Mouse (Mus musculus) embryonic facial prominence, embryonic 11.5 days (tissue): ENCODE measurements around the gene Cdh13. TPM values are rescaled to one million over a fixed set of nuclear protein-coding genes. Genes with fewer than 3 reads are reported as not detected.

ENCODE experiments used
- ATAC-seq: fragments of 200-750 bp; cut with Nextera tagmentation; replicated peaks from 2 replicates; pipeline ENCODE4 v1.8.0; 2017; ENCODE audit warnings: low read depth; ENCODE audit not compliant: insufficient number of reproducible peaks, low FRiP score, low TSS enrichment
- DNase-seq: peaks from one replicate; pipeline ENCODE4 v3.0.0-alpha.2; 2015; ENCODE audit warnings: low spot score
- H3K27ac ChIP-seq: fragments of 300-500 bp; sonication (generic); replicated peaks from 2 replicates; pipeline ENCODE4 v1.5.1; 2014; ENCODE audit warnings: mild to moderate bottlenecking, low read depth, low read length, control low read depth
- H3K27me3 ChIP-seq: fragments of 300-500 bp; sonication (generic); 2 replicates; pipeline ENCODE4 v1.6.1; 2014; ENCODE audit warnings: mild to moderate bottlenecking, low read length, moderate library complexity, mixed read lengths; ENCODE audit not compliant: control insufficient read depth, insufficient read depth
- H3K36me3 ChIP-seq: fragments of 300-500 bp; sonication (generic); replicated peaks from 2 replicates; pipeline ENCODE4 v1.6.1; 2014; ENCODE audit warnings: low read depth, mild to moderate bottlenecking, low read length, moderate library complexity, mixed read lengths; ENCODE audit not compliant: control insufficient read depth, insufficient read depth
- H3K4me1 ChIP-seq: fragments of 300-500 bp; sonication (generic); 2 replicates; pipeline ENCODE4 v1.6.1; 2014; ENCODE audit warnings: low read length, mixed read lengths; ENCODE audit not compliant: control insufficient read depth, insufficient read depth
- H3K4me2 ChIP-seq: fragments of 300-500 bp; sonication (generic); 2 replicates; pipeline ENCODE4 v1.6.1; 2014; ENCODE audit warnings: low read depth, mild to moderate bottlenecking, control low read depth, low read length, moderate library complexity
- H3K4me3 ChIP-seq: fragments of 300-500 bp; sonication (generic); 2 replicates; pipeline ENCODE4 v1.5.1; 2014; ENCODE audit warnings: low read depth, low read length, control low read depth
- H3K9ac ChIP-seq: fragments of 300-500 bp; sonication (generic); replicated peaks from 2 replicates; pipeline ENCODE4 v1.6.1; 2014; ENCODE audit warnings: mild to moderate bottlenecking, control low read depth, low read length
- H3K9me3 ChIP-seq: fragments of 300-500 bp; sonication (generic); replicated peaks from 2 replicates; pipeline ENCODE4 v1.6.1; 2016; ENCODE audit warnings: mild to moderate bottlenecking, low read length, inconsistent platforms, mixed read lengths; ENCODE audit not compliant: control insufficient read depth
- WGBS: fragments of 180-500 bp; shearing (Covaris S2); extraction: QIAGEN DNeasy Blood & Tissue Kit; methylation state at CpG from one replicate; pipeline ENCODE4 v1.1.7; 2014; 5-methylcytosine and 5-hydroxymethylcytosine counted together
- polyA plus RNA-seq: library from polyadenylated mRNA; unstranded; fragments of >200 nt; fragmentation: Nextera tagmentation; extraction: Ambion mirVana; gene quantifications from 2 replicates; pipeline ENCODE4 v1.2.1, GENCODE M21; 2014

The Cdh13 gene
- polyA plus RNA-seq, 1 experiment from 2014 or later, result 7.1 TPM

GRCm38 (mm10) chr8:118803168-118803567 lies 519.6 kb downstream of the Cdh13 start:
- H3K9ac ChIP-seq, result no peak overlapping the region
- H3K27me3 ChIP-seq, result no peaks in the 10 kb centered on the region
- no peaks in the 10 kb centered on the region for H3K4me1 ChIP-seq
- H3K4me2 ChIP-seq, result no peak overlapping the region
- no peaks in the 10 kb centered on the region for H3K36me3 ChIP-seq
- H3K4me3 ChIP-seq, result no peak overlapping the region
- ATAC-seq (no peak; the same call in 1 of the 2 replicates), DNase-seq (no peak)
- WGBS, result 72% methylated on average over 4 of the region's 4 CpGs
- H3K9me3 ChIP-seq, result no peaks in the 10 kb centered on the region; the same call in 1 of the 2 replicates
- no peak overlapping the region for H3K27ac ChIP-seq

- Histone ChIP-seq H3K4me3 (no peak overlapping the region), H3K9me3 (no peaks in the 10 kb centered on the region), H3K27ac (no peak overlapping the region), H3K36me3 (no peaks in the 10 kb centered on the region), H3K4me1 (no peaks in the 10 kb centered on the region), H3K9ac (no peak overlapping the region), H3K4me2 (no peak overlapping the region), H3K27me3 (no peaks in the 10 kb centered on the region)
- DNase-seq (no peak), ATAC-seq (no peak)
- WGBS, result 71% methylated on average over 6 of the region's 6 CpGs
Measured at GRCm38 (mm10) chr8:118809660-118810059, 526.1 kb downstream of the Cdh13 start.

GRCm38 (mm10) chr8:118815055-118815454 lies 531.5 kb downstream of the Cdh13 start:
- no peaks in the 10 kb centered on the region for H3K4me1 ChIP-seq
- ATAC-seq, result no peak
- no peak overlapping the region for H3K27ac ChIP-seq
- 58% methylated on average over 10 of the region's 10 CpGs for WGBS
- H3K9ac ChIP-seq, result no peak overlapping the region
- no peaks in the 10 kb centered on the region for H3K36me3 ChIP-seq
- no peak overlapping the region for H3K4me3 ChIP-seq
- H3K9me3 ChIP-seq, result no peaks in the 10 kb centered on the region
- H3K27me3 ChIP-seq, result no peaks in the 10 kb centered on the region
- no peak for DNase-seq
- H3K4me2 ChIP-seq, result no peak overlapping the region

- H3K4me3 ChIP-seq, result no peak overlapping the region
- ATAC-seq (no peak), DNase-seq (no peak)
- H3K27ac ChIP-seq, result no peak overlapping the region
- H3K36me3 ChIP-seq, result no peaks in the 10 kb centered on the region
- H3K4me1 ChIP-seq, result no peaks in the 10 kb centered on the region
- H3K9ac ChIP-seq, result no peak overlapping the region
- H3K9me3 ChIP-seq, result no peaks in the 10 kb centered on the region
- 89% methylated on average over 4 of the region's 4 CpGs for WGBS
- H3K27me3 ChIP-seq, result no peaks in the 10 kb centered on the region
- no peak overlapping the region for H3K4me2 ChIP-seq
Measured at GRCm38 (mm10) chr8:118826761-118827160, 543.2 kb downstream of the Cdh13 start.

- H3K36me3 ChIP-seq, result no peaks in the 10 kb centered on the region
- WGBS, result 80% methylated on average over 6 of the region's 6 CpGs
- no peak overlapping the region for H3K4me3 ChIP-seq
- H3K4me1 ChIP-seq, result no peaks in the 10 kb centered on the region
- no peak overlapping the region for H3K27ac ChIP-seq
- no peak overlapping the region for H3K9ac ChIP-seq
- ATAC-seq (no peak), DNase-seq (no peak)
- H3K4me2 ChIP-seq, result no peak overlapping the region
- H3K9me3 ChIP-seq, result no peaks in the 10 kb centered on the region
- H3K27me3 ChIP-seq, result no peaks in the 10 kb centered on the region
Measured at GRCm38 (mm10) chr8:118827726-118828125, 544.2 kb downstream of the Cdh13 start.

- Histone ChIP-seq H3K4me2 (no peak overlapping the region), H3K4me3 (no peak overlapping the region), H3K4me1 (no peaks in the 10 kb centered on the region), H3K9me3 (no peaks in the 10 kb centered on the region), H3K36me3 (no peaks in the 10 kb centered on the region), H3K9ac (no peak overlapping the region), H3K27ac (no peak overlapping the region), H3K27me3 (no peaks in the 10 kb centered on the region)
- 64% methylated on average over 5 of the region's 5 CpGs for WGBS
- no peak; the same call in 1 of the 2 replicates for ATAC-seq
- no peak for DNase-seq
Measured at GRCm38 (mm10) chr8:118830291-118830690, 546.8 kb downstream of the Cdh13 start.

- Histone ChIP-seq H3K9ac (no peak overlapping the region), H3K27ac (no peak overlapping the region), H3K27me3 (no peaks in the 10 kb centered on the region), H3K36me3 (no peaks in the 10 kb centered on the region), H3K4me1 (no peaks in the 10 kb centered on the region), H3K9me3 (no peaks in the 10 kb centered on the region), H3K4me3 (no peak overlapping the region), H3K4me2 (no peak overlapping the region)
- 77% methylated on average over 10 of the region's 10 CpGs for WGBS
- ATAC-seq (0 out of 2 replicates have a peak, but pooled peaks have one; percentile 55), DNase-seq (no peak)
Measured at GRCm38 (mm10) chr8:118831026-118831425, 547.5 kb downstream of the Cdh13 start.

GRCm38 (mm10) chr8:118838801-118839200 lies 555.3 kb downstream of the Cdh13 start:
- H3K4me2 ChIP-seq, result no peak overlapping the region
- DNase-seq (no peak), ATAC-seq (no peak)
- no peaks in the 10 kb centered on the region for H3K9me3 ChIP-seq
- H3K4me1 ChIP-seq, result no peaks in the 10 kb centered on the region
- H3K9ac ChIP-seq, result no peak overlapping the region
- WGBS, result 84% methylated on average over 2 of the region's 2 CpGs
- no peak overlapping the region for H3K4me3 ChIP-seq
- no peak overlapping the region for H3K27ac ChIP-seq
- no peaks in the 10 kb centered on the region for H3K27me3 ChIP-seq
- no peaks in the 10 kb centered on the region for H3K36me3 ChIP-seq
